Mouse (Mus musculus) gastrocnemius, postnatal 10 days (tissue): ENCODE results near the gene Fat3. TPM values are rescaled to one million over a fixed set of nuclear protein-coding genes. Genes with fewer than 3 reads are reported as not detected.

Experiments used
- DNase-seq: peaks from one replicate; pipeline ENCODE4 v3.0.0; 2021; ENCODE audit warnings: mixed read lengths
- total RNA-seq, 2 experiments: library from RNA; stranded (reverse); gene quantifications; 2 replicates each; pipeline ENCODE4 v1.2.3; 2021

Gene Fat3
- total RNA-seq, 2 experiments from 2014 or later = 2.5 to 4.5 TPM

DNA sequence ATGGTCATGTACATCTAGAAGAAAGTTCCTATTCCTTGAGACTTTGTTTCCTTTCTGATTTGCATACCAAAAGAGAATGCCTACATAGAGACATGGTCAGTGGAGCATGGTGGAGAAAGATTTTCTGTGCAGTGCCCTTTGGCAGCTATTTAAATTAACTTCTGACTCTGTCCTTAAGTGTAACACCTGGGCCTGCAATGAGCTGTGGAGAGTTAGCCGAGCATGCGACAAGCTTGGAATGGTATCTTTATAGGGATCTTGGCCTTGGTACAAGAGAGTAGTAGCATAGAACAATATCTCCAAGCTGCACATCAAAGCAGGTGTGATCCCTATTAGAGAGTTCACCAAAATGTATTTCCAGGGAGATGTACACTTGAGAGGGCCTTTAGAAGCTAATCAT lies 368.0 kb downstream of the Fat3 start:
- no peak for DNase-seq

DNA sequence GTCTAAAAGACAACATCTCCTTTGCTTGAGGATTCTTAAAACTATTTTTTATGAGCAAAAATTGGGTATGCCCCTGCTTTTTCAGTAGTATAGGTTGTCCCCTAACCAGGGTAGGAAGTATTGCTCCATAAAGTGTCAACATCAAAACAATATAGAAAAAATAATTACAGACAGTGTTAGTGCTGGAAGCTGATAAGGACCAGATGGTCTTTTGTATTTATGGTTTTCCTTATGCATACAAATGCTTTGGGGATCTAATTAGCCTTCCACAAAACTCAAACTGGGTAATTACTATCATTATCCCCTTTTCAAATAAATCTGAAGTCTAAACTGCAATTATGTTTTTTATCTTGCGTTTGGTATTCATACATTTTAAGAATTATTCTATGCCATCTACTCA lies 368.5 kb downstream of the Fat3 start:
- DNase-seq = no peak

DNA sequence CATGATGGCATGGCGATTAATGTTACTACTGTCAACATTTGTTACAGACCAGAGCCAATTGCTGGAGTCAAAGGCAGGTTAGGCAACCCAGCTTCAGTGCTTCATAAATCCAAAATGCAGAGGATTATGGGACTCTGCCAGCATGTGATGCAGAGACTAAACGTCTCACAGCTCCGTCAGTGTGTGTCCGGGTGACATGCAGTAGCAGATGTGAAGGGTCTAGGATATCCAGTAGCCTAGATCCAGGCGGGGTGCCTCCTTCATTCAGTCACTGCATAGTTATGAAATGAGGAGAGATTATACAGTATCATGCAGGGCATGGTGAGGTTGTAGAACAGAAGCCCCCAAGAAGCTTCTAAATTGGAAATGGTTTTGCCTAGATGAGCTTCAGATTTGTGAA lies 379.3 kb downstream of the Fat3 start:
- DNase-seq = no peak

DNA sequence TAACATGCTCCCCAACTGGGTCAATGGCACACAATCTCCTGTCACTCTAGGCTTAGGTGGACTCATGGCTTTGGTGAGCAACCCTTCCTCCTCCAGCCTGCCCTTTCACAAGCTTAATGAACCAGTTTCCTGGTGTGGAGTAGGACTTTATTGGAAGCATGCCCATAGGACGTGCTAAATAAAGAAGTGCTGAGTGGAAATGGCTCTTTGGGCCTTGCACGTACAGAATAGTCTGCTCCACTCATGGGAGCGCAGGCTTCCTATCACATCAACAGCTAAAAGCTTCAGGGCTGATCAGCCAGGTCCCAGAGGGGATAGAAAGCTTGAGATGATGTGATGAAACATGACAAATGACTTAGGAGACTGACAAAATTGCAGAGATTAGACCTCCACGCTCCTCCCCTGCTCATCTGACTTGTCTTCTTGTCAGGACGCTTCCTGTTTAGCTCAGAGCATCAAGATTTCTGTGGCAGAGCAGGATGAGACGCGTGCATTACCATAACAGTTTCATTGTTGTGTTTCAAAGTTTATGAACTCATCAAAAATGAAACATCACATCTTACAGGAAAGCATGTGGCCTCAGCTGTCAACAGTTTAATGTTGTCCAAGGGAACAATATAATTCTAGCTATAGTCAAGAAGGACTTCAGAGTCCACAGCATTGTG lies 386.1 kb downstream of the Fat3 start:
- DNase-seq = no peak

DNA sequence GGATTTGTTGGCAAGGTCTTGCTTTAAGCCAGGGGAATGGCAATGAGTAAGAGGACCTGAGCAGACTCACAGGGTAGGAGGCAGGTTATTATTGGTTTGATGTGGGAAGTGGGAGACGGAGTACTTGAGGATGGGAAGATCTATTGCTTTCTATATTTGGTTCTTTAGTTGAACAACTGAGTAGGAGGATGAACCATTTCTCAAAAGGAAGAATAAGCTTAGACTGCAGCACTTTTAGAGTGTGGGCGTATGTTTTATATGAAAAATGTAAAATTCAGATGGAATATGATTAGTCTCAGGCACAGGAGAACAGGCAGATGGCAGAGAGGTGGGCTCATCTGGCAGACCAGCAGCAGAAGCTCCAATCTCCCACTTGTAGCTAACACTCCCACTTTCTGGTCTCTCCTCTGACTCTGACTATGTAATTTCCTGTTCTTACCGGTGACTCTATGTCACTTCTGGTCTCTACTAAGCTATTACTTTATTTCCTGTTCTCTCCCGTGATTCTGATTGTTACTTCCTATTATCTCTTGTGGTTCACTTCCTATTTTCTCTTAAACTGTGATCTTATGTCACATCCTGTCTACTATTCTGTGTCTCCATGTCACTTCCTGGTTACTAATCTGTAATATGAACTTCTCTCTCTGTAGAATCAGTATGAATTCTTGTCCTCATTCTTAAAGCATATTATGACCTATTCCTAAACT lies 387.0 kb downstream of the Fat3 start:
- DNase-seq = no peak

DNA sequence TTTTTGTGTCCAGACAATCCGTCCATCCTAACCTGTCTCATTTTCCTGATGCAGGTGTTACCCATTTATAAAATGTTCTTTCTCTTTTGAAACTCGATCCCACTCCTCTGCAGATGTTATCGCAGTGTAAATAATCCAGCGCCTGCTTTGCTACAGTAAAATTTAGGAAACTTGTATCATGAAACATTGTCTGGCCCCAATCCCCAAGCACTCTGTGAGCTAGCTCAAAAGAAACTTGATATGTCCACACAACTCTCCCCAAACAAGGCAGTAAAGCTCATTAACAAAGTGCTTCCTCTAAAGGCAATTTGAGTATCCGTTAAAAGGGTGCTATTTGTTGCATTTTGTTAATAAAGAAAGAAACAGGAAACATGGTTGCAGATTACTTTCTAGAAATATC lies 393.2 kb downstream of the Fat3 start:
- no peak for DNase-seq

DNA sequence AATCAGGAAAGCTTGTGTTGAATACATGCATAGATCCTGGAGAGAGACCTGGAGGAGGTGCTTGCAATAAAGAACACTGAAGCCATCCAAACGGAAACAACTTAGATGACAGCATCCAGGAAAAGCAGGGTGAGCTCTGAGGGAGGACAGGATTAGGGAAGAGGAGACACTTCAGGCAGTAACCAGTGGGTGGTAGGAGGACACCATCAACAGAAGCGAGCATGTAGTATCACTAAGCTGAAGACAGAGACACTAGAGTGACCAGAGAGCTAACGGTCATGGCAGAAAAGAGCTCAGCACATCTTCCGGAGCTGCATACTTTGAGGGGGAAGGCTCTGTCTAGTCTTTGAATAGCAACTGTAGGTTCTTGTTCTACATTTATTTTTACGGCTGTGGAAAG lies 393.7 kb downstream of the Fat3 start:
- DNase-seq = no peak

DNA sequence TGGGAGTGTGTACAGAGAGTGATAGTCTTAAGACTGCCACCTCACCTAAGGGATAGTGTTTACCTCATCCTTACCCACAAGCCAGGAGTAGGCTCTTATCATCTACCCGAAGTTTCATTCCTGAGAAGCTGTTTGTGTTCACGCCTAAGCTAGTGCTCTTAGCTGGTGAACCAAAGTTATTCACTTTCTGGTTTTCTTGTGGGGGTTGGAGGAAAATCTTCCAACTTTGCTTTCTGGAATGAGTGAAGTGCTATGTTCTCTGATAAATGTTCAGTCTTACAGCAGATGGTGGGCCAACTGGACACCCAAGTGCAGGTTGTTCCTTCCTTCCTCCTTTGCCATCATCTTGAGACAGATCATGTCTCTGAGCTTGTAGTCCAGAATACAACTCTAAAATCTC lies 402.5 kb downstream of the Fat3 start:
- DNase-seq = no peak

DNA sequence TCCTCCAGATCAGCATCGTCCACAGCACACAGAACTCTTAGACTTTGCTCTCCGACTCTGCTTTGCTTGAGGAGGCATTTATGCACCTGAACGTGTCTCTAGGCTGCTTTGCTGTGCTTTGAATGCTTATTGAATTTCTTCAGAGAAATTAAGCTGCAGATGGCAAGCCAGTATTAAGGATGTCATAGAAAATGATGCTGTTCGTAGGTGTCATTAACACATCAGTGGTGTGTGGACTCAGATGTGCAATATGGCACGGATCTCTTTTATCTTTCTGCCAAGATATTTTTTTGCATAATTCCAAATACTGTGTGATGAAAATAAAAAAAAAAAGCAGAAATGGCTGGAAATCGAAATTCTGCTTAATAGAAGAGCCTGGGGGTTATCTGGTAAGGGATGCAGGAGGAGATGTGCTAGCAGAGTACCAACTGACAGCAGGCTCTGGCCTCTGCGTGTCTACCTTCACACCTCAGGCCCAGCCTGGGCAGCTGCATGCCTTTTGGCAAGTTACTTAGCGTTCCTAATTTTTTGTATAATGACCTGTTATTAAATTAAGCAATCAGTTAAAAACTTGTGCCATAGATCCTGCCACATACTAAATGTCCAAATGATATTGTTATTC lies 407.9 kb downstream of the Fat3 start:
- no peak for DNase-seq

DNA sequence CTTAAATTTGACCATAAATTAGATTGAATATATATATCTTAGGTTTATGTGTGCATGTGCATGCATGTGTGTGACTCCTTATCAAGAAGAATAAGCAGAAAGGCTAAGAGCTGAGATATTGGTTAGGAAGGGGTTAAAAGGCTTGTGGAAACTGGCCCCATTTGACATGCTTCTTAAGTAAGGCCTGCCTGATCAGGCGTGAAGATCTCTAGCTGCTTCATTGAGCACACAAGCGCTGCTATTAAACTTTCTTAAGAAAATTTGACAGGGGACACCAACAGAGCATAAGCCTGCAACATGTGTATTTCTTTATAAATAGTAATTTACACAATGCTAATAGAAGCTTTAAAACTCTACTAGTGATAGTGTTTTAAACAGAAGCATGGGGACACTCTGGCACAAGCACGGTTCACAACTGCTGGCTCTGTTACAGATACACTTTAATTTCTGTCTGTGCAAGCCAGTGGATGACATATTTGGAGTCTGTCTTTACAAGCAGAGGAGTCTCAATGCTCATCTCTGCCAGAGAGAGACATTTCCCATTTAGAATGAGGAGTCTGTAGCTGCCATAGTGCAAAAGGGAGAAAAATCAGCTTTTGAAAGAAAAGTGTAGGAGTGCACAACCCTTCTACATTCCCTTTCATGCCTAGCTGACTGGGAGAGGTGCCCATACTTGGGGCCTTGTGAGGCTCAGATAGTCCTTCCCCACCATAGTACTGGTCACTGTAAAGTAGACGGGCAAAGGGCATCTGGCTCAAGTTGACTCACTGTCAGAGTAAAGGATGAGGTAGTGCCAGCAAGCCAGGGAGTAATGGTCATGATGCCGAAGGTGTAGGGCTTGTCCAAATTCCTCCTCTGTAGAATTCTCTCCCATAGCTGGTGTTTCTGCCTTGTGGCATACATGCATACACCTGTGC lies 408.8 kb downstream of the Fat3 start:
- no peak for DNase-seq

DNA sequence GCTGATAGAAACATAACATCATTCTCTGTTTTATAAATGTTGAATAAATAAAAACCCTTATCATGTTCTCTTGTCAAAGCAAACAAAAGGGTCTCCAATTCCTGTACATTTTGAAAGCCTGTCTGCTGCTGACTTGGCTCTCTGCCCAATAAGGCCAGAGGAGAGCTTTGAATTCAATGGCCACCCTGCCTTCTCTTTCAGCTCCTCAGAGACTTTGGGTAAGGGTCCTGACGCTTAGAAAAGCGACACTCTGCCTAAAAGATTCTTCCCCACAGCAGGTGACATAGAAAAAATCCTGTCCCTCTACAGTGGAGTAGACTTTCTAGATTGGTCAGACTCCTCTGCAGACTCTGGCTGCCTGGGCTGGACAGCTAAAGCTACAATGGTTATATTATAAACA lies 421.8 kb downstream of the Fat3 start:
- DNase-seq = no peak

DNA sequence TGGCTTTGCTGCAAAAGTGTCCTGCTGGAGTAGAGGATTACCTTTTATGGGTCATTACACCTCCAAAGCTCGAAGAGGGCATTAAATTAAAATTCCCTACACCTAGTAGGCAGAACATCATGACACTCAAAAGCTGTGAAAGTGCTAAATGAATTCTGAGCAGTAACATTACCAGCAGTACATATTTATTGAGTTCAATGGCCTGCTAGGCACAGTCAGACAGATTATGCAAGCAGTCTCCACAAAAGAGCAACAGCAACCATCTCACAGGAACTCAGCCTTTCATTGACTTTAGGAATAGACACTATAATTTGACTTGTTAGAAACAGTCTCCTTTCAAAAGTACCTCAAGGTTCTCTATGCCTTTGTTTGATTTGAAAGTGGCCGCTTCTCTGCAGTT lies 426.4 kb downstream of the Fat3 start:
- DNase-seq = no peak

DNA sequence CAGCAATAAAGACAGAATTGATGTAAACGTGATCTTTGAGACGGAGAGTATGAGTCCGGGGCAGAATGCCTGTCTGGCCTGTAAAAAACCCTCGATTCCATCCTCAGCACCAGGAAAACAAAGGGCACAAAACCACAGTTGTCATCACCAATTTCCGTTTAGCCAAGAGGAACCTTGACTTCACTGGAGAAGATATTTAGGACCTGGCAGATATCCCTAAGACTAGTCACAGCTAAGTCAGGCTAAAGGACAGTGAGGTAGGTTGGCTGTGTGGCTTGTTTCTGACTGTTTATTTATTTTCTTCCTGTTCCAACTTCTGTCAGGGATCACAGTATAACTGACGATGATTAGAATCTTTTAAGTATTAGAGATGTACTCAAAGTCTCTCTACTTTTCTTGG lies 427.0 kb downstream of the Fat3 start:
- DNase-seq = no peak

DNA sequence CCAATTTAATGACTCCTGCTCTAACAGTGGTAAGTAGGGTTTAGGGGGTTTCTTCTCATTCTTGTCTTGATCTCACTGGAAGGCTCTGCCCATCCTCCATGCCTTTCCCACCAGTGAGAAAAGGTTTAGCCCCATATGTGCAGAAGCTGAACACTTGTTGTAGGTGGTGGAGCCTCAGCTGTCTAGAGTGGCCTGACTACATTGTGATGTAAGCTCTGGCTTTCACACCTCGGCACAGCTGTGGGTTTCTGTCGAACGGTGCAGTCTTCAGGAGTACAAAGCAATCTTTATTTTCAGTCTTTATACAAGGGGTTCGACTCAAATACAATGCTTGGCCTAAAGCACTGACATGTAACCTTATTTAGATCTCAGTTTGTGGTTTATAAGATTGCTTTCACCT lies 437.6 kb downstream of the Fat3 start:
- no peak for DNase-seq

DNA sequence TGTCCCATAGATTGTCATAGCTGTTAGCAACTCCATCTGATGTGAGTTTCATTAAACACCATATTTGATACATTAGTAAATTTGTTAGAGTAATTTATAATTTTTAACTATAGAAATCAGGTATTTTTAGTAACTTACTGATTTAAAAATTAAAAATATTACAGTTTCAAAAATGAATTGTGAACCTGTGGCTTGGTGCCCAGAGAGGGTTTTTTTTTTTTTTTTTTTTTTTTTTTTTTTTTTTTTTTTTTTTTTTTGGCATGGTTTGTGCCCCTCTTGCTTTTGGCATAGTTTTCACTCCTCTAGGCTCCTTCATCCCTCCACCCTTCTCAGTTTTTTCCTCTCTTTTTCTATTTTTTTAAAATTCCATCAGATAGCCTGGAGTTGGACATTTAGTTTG lies 438.6 kb downstream of the Fat3 start:
- DNase-seq = no peak

DNA sequence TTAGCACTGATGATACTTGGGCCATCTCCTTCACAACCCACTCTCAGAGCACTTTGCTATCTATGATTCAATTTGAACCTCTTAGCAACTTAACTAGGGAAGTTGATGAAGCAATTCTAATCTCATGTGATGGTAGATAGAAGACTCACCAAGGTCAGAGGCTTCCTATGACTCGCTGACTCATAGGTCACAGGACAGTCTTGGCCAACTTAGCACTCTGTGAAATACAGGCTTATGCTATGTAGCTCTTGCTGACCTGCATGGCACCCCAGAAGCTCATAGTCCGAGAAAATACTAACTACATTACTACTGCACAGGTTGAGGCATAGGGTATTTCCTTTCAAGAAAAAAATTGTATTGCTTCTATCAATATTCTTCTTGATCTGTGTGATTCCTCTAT lies 454.4 kb downstream of the Fat3 start:
- no peak for DNase-seq

DNA sequence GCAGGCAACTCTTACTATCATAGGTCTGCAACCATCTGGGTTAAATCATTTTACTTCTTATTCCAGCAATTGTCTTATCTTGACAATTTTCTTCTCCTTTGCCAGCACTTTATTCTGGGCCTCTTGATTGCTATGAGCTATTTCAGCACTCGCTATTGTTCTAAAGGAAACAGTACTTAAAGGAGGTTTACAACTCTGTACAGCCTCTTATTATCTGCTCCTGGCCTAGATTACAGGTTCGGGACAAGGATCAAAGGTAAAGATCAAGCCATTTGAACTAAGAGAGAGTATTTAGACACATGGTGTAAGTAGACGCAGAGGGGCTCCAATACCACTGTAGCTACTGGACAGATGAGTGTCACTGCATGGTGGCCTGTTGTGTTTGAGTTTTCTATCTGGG lies 463.7 kb downstream of the Fat3 start:
- no peak for DNase-seq

DNA sequence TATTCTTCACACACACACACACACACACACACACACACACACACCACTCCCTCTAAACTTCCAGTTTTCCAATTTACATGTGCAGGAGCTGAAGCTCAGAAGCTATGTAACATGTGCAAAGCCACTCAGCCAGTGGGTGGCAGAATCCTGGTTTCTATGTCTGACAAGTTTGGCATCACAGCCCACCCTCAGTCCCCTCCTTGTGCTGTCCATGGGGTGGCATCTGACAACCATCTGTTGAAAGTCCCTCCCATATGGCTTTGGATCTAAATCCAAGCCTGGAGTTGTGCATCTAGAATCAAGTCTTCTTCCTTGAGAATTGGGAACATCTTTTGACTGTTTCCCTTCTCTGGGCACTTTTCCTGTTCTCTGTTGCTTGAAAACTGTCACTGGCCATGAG lies 464.7 kb downstream of the Fat3 start:
- no peak for DNase-seq

DNA sequence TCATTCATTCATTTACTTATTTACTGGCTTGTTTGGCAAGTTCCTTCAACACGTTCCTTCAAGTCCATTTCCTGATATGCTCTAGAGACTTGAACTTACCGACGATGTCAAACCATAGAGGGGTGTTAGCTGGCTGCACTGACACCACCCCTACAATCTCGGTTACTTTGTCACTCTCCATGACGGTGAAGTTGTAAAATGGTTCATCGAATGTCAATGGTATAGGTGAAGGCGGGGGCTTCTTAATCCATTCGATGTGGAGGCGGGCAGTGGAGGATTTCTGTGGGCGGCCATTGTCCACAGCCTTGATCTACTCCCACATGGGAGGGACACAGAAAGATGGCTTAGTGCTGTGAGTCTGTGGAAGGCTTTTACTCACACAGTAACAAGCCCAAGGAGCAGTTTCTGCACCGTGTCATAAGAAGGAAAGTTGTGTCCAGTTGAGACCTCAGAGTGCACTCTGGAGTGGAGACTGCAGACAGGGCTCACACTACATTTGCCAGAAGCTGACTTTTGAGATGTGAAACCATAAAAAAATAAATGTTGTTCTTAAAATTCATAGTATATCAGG lies 471.3 kb downstream of the Fat3 start:
- no peak for DNase-seq

DNA sequence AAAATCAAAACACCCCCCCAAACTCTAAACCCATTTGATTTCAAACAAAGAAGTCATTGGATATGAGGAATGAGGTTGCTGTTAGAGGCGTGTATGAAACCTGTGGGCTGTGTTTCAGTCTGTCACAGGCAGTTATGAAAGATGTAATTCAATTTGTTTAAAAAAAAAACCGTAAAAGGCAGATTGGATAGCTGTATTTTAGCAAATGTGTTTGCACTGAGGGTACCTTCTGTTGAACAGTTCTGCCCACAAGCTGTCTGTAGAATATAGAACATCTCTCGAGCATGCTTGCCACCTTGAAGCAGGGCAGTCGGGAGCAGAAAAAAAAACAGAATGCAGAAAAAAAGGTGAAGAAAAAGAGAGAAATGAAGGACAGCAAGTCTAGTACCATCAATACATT lies 472.0 kb downstream of the Fat3 start:
- DNase-seq = no peak

DNA sequence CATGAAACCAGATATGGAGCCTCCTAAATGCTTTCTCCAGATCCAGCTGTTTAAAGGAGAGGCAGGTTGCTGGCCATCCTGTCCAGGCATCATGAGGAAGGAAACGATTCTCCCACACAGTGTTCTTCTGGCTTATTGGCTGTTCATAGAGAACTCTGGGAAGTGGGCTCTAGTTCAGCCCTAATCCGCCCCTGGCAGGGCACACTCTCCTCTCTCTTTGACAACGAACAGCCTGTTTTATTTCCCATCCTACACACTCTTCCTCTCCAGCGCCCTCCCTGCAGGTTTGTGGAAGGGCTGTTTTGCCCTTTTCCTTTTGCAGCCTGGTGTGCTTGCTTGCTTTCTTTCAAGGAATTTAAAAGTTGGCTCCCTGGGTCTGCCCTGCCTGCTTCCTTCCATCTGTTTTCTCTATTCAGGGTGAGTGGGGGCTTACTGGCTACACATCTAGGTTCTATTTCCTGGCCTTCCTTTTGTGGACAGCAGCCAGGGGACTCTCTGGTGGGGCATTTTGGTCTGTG lies 472.6 kb downstream of the Fat3 start:
- peak; percentile 19 for DNase-seq

DNA sequence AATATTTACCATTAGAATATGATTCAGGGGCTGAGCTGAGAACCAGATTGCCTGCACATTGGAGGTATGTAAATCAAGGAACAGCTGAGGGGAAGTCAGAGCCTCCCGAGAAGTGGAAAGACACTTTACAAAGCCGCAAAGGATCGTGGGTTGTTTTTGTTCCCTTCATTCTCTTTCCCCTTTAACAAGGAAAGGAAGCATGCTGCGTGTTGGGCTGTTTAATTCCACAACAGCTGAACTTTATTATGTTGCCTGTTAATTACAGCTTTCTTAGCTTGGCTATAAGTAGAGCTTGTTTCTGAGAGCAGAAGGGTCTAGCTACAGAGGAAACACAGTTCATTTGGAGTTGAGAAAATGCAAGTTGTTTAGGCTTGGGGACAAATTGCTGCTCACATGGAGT lies 475.0 kb downstream of the Fat3 start:
- no peak for DNase-seq
